Mouse (Mus musculus) limb, embryonic 11.5 days (tissue): Measurements from ENCODE around the gene Tmem232. TPM values are rescaled to one million over a fixed set of nuclear protein-coding genes. Genes with fewer than 3 reads are reported as not detected.
"Not testable (repeated sequence)": the region's sequence is repeated elsewhere in the genome, so short reads cannot be mapped to it uniquely, and the experiment has no call there.

ENCODE experiments used
- ATAC-seq: fragments of 200-750 bp; cut with Nextera tagmentation; 2 replicates; pipeline ENCODE4 v1.8.0; 2017; ENCODE audit warnings: low read depth; ENCODE audit not compliant: insufficient number of reproducible peaks, low FRiP score, low TSS enrichment
- DNase-seq: peaks from one replicate; pipeline ENCODE4 v3.0.0-alpha.2; 2015; ENCODE audit warnings: low spot score
- H3K27ac ChIP-seq: fragments of 300-500 bp; sonication (generic); replicated peaks from 2 replicates; pipeline ENCODE4 v1.5.1; 2014; ENCODE audit warnings: low read depth, mild to moderate bottlenecking, low read length
- H3K27me3 ChIP-seq: fragments of 300-500 bp; sonication (generic); 2 replicates; pipeline ENCODE4 v1.6.1; 2014; ENCODE audit warnings: mild to moderate bottlenecking, low read length, mixed read lengths; ENCODE audit not compliant: control insufficient read depth, insufficient read depth
- H3K36me3 ChIP-seq: fragments of 300-500 bp; sonication (generic); 2 replicates; pipeline ENCODE4 v1.6.1; 2014; ENCODE audit warnings: mild to moderate bottlenecking, low read length, moderate library complexity, mixed read lengths; ENCODE audit not compliant: control insufficient read depth, insufficient read depth
- H3K4me1 ChIP-seq: fragments of 300-500 bp; sonication (generic); 2 replicates; pipeline ENCODE4 v1.6.1; 2014; ENCODE audit warnings: low read length, mixed read lengths; ENCODE audit not compliant: control insufficient read depth, insufficient read depth
- H3K4me2 ChIP-seq: fragments of 300-500 bp; sonication (generic); 2 replicates; pipeline ENCODE4 v1.6.1; 2014; ENCODE audit warnings: low read depth, mild to moderate bottlenecking, moderate library complexity; ENCODE audit not compliant: severe bottlenecking
- H3K4me3 ChIP-seq: fragments of 300-500 bp; sonication (generic); 2 replicates; pipeline ENCODE4 v1.5.1; 2014; ENCODE audit warnings: low read depth, low read length
- H3K9ac ChIP-seq: fragments of 300-500 bp; sonication (generic); 2 replicates; pipeline ENCODE4 v1.6.1; 2014; ENCODE audit warnings: mild to moderate bottlenecking, low read length
- H3K9me3 ChIP-seq: fragments of 300-500 bp; sonication (generic); 2 replicates; pipeline ENCODE4 v1.6.1; 2016; ENCODE audit warnings: low read length; ENCODE audit not compliant: control insufficient read depth
- WGBS: fragments of 180-500 bp; shearing (Covaris S2); extraction: QIAGEN DNeasy Blood & Tissue Kit; methylation state at CpG from one replicate; pipeline ENCODE4 v1.1.7; 2014; 5-methylcytosine and 5-hydroxymethylcytosine counted together
- polyA plus RNA-seq: library from polyadenylated mRNA; unstranded; fragments of >200 nt; fragmentation: Nextera tagmentation; extraction: Ambion mirVana; gene quantifications from 2 replicates; pipeline ENCODE4 v1.2.1, GENCODE M21; 2014

Gene Tmem232
- polyA plus RNA-seq, 1 experiment from 2014 or later = 0.05 TPM

DNA sequence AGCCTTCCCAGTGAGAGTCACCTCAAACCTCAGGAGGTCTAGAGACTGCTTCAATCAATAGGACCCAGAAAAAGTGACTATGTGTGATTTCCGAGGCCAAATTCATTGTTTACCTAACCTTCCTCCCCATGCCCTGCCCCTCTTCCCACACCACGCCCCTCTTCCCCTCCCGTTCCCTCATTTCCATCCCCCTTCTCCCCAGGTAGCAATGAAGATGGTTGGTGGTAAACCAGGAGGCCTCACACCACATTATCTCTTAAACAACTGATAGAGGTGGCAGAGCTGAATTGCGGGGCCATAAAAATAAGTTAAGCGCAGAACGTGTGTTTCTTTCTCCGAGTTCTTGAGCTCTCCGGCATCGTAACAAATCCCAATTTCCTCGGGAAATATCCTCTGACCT is 55.9 kb downstream of the Tmem232 start:
- Histone ChIP-seq H3K27ac (no peak overlapping the region), H3K4me2 (no peak overlapping the region), H3K4me3 (no peak overlapping the region), H3K9me3 (no peaks in the 10 kb centered on the region), H3K9ac (no peak overlapping the region), H3K27me3 (no peaks in the 10 kb centered on the region), H3K4me1 (no peaks in the 10 kb centered on the region), H3K36me3 (no peaks in the 10 kb centered on the region)
- WGBS = 25% methylated on average over 10 of the region's 10 CpGs
- ATAC-seq = no peak
- no peak for DNase-seq

DNA sequence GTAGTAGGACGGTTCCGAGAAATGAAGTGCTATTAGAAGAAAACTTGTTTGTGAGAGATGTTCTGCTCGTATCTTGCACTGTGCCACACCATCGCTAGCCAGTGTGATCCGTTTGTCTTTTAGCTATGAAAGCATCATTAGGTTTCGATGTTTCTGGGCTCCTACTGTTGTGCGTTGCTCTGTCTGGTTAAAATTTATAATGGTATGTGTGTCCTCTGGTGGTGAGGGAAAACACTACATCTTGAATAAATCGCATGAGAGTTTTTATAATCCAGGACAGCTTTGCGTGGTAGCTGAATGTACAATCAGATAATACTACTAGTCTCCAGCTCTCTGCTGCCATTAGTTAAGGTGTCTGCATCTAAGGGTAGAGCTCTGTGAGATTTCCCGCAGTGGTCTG is 63.8 kb downstream of the Tmem232 start:
- Histone ChIP-seq H3K4me3 (no peak overlapping the region), H3K9ac (no peak overlapping the region), H3K4me2 (no peak overlapping the region), H3K27ac (no peak overlapping the region), H3K9me3 (no peaks in the 10 kb centered on the region), H3K36me3 (no peaks in the 10 kb centered on the region), H3K27me3 (no peaks in the 10 kb centered on the region), H3K4me1 (no peaks in the 10 kb centered on the region)
- WGBS = 93% methylated on average over 10 of the region's 10 CpGs
- ATAC-seq = no peak
- DNase-seq = no peak

DNA sequence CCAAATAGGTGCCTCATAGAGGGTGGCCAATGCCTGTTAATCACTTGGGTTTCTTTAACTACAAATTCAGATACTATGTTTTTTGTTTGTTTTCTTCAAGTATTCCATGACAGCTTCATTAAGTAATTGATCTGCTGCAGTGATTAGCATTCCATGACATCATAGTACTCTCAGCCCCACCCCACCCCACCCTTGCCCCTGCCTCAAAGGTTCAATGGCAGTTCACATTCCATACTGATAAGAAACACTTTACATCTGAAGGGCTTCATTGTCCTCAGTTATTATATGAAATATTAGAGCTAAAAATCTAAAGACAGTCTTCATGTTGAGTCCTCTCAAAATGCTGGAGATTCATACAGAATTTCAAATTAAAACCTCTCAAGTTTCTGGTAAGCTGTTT is 89.8 kb downstream of the Tmem232 start:
- no peaks in the 10 kb centered on the region for H3K9me3 ChIP-seq
- H3K27ac ChIP-seq = no peak overlapping the region
- no peak overlapping the region for H3K4me3 ChIP-seq
- no peak overlapping the region for H3K4me2 ChIP-seq
- no peaks in the 10 kb centered on the region for H3K4me1 ChIP-seq
- H3K27me3 ChIP-seq = no peaks in the 10 kb centered on the region
- no peak overlapping the region for H3K9ac ChIP-seq
- ATAC-seq = no peak
- DNase-seq = no peak
- H3K36me3 ChIP-seq = no peaks in the 10 kb centered on the region

DNA sequence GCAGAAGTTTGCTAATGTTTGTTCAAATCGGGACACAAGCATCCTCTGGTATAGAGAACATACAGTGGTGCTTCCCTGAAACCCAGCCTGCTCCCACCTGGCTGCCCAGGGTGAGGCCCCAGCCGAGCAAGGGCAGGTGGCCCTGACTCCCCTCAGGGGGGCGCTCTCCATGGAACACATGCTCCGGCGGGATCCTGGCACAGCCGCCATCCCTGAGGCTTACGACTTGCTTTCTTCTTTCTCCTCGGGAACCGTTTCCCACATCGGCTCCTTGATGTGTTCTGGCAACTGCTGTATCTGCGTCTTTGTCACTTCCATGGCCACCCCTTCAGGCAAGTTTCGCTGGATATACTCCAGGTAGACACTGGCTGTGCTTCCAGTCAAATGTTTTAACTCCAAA is 102.7 kb downstream of the Tmem232 start:
- H3K27ac ChIP-seq, H3K9me3 ChIP-seq, ATAC-seq, H3K4me1 ChIP-seq, H3K36me3 ChIP-seq, H3K9ac ChIP-seq, H3K4me3 ChIP-seq, DNase-seq, H3K27me3 ChIP-seq, H3K4me2 ChIP-seq: not testable (repeated sequence)
- WGBS = 80% methylated on average over 12 of the region's 12 CpGs

DNA sequence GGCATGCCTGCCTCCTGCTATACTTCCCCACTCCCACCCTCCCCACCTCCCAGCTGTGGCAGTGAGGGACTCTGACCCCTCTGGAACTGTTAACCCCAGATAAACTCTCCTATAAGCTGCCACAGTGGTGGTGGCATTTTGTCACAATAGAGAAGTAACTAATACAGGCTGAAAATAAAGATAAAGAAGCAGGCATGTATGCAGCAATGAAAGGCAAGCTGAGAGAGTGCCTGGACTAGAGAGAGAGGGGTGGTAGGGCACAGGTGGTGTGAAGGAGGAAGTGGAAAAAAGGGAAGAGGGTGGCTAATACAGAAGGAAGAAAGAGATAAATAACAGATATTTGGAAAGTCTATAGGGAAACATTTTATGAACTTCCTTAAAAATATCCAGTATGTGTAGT is 121.5 kb downstream of the Tmem232 start:
- H3K27ac ChIP-seq = no peak overlapping the region
- H3K4me1 ChIP-seq = peaks cover 4% of the 10 kb centered on the region; the same call in 1 of the 2 replicates
- H3K9me3 ChIP-seq = no peaks in the 10 kb centered on the region
- ATAC-seq = no peak
- no peak overlapping the region for H3K9ac ChIP-seq
- H3K4me2 ChIP-seq = no peak overlapping the region
- no peaks in the 10 kb centered on the region for H3K36me3 ChIP-seq
- no peaks in the 10 kb centered on the region for H3K27me3 ChIP-seq
- no peak for DNase-seq
- no peak overlapping the region for H3K4me3 ChIP-seq

DNA sequence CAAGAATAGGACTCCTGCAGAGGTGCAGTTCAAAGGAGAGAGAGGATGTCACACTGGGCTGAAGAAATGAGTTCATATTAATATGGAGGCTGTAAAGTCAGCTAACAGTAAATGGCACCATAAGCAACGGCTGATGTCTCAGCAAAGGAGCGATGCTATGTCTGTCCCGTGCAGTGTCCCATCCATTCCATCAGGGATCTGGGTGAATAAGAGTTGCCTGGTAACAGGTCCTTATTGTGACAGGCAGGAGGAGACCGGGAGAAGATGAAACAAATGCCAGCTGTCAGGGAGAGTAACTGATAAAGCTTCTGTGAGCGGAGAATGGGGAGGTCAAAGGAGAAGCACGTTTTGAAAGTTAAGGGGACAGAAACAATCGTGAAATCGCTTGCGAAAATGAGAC is 135.3 kb downstream of the Tmem232 start:
- H3K4me3 ChIP-seq = no peak overlapping the region
- ATAC-seq = no peak
- no peaks in the 10 kb centered on the region for H3K4me1 ChIP-seq
- no peak overlapping the region for H3K4me2 ChIP-seq
- H3K9ac ChIP-seq = no peak overlapping the region
- no peaks in the 10 kb centered on the region for H3K27me3 ChIP-seq
- 73% methylated on average over 9 of the region's 9 CpGs for WGBS
- H3K36me3 ChIP-seq = no peaks in the 10 kb centered on the region
- no peak for DNase-seq
- H3K27ac ChIP-seq = no peak overlapping the region
- H3K9me3 ChIP-seq = no peaks in the 10 kb centered on the region

DNA sequence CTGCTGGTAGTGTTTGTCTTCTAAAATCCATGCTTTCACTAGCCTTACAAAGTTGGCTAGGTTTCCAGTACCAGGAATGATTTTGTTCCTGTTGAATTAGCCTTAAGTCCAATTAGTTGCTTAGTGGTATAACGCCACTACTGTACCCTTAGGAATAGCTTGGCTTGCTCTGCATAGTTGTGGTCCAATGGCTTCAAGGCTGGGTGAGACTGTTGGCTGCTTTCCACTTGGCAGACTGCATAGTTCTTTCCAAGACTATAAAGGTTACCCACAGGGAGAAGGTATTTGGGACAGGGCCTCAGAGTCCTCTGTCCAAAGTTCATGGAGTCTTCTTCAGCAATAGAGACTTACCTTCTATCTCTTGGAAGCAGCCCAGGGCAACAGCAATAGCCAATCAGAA is 139.7 kb downstream of the Tmem232 start:
- ATAC-seq (no peak), DNase-seq (no peak)
- no peaks in the 10 kb centered on the region for H3K9me3 ChIP-seq
- H3K36me3 ChIP-seq = no peaks in the 10 kb centered on the region
- H3K4me2 ChIP-seq = no peak overlapping the region
- no peaks in the 10 kb centered on the region for H3K4me1 ChIP-seq
- 90% methylated on average over 1 of the region's 1 CpGs for WGBS
- no peak overlapping the region for H3K27ac ChIP-seq
- no peaks in the 10 kb centered on the region for H3K27me3 ChIP-seq
- no peak overlapping the region for H3K9ac ChIP-seq
- no peak overlapping the region for H3K4me3 ChIP-seq

DNA sequence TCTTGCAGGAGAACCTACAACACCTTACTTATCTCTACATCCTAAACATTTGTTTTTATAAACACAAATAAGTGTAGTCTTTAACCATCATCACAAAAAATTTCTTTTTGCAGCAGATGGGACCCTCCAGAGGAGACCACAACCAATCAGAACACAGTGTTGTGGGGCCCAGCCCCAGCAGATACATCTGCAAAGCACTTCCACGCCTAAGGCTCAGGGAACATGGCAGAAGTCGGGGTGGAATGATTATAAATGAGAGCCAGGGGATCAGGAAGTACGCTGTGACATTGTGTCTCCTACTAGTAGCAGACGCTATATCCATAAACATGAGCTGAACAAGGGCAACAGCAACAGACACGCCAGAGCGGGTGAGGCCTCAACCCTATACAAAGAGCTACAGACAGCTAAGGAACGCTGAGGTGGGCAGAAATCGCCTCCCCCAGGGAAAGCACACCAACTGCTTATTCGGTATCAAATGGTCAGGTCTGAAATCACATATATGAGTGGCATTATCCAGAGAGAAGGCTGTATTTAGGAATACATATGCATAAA is 156.1 kb downstream of the Tmem232 start:
- no peaks in the 10 kb centered on the region for H3K27me3 ChIP-seq
- H3K4me2 ChIP-seq = no peak overlapping the region
- WGBS = 87% methylated on average over 9 of the region's 9 CpGs
- ATAC-seq (no peak), DNase-seq (no peak)
- no peaks in the 10 kb centered on the region for H3K4me1 ChIP-seq
- no peak overlapping the region for H3K27ac ChIP-seq
- H3K36me3 ChIP-seq = no peaks in the 10 kb centered on the region
- H3K9ac ChIP-seq = no peak overlapping the region
- H3K4me3 ChIP-seq = no peak overlapping the region
- H3K9me3 ChIP-seq = no peaks in the 10 kb centered on the region

DNA sequence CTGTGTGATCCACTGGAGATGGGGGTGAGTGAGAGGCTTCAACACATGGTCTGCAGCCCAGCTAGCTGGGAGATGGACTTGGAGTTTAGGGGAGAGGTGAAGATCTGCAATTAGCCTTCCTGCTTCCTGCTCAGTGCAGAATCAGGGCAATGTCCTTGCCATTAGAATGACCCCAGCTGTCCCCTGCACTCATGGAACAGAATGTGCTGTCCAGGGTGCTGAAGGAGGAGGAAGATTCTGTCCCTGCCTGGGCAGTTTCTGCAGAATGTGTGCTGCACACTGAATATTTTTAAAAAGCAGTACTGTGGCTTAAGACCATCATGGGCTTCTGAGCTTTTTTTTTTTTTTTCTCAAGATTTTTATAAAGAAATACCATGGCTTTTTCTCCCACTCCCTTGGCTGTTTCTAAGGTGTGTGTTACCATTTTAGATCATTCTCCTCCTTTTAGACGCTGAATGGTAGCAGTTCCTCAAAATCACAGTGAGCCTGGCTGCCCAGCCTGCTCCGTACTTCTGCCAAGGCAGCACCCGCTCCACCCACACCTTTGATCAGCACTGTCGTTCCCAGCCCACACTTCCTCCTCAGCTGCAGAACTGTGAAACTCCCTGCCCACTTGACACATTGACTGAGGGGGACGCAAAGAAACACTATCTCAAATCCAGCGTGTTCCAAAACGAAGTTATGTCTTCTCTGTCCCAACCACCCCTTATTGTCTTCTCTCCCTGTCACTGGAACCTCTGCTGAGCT is 170.4 kb downstream of the Tmem232 start:
- Histone ChIP-seq H3K4me1 (no peaks in the 10 kb centered on the region), H3K27ac (no peak overlapping the region), H3K4me2 (no peak overlapping the region), H3K27me3 (no peaks in the 10 kb centered on the region), H3K4me3 (no peak overlapping the region), H3K9me3 (no peaks in the 10 kb centered on the region), H3K36me3 (no peaks in the 10 kb centered on the region), H3K9ac (no peak overlapping the region)
- ATAC-seq (peak; percentile 73; the same call in 1 of the 2 replicates), DNase-seq (peak; percentile 82)
- WGBS = 21% methylated on average over 7 of the region's 7 CpGs
